Comparison of ENCODE assay signal across 8 mouse cellular contexts in genomic region chr19:6980381-6981093, GRCm38 (mm10). TPM values are rescaled to one million over a fixed set of nuclear protein-coding genes. Genes with fewer than 3 reads are reported as not detected.
A peak's percentile ranks its signal among the peaks of the same experiment; 100 is the strongest.
DNase-seq lines count a peak whose midpoint lies in the region; ATAC-seq and TF ChIP-seq lines count a peak whose summit lies in the region.

Gene Fkbp2 (minus strand): TSS chr19:6980501.

- no peaks in the 10 kb centered on the region for H3K9me3 ChIP-seq in embryonic facial prominence, embryonic 15.5 days (replicated peaks)
- H3K9me3 ChIP-seq in limb, embryonic 14.5 days (ENCODE audit: control insufficient read depth, low read length): no peaks in the 10 kb centered on the region
- no peaks in the 10 kb centered on the region for H3K9me3 ChIP-seq in midbrain, postnatal 0 days (ENCODE audit: low read length)

- H3K36me3 ChIP-seq in embryonic facial prominence, embryonic 15.5 days: peaks cover 38% of the 10 kb centered on the region
- peaks cover 45% of the 10 kb centered on the region for H3K36me3 ChIP-seq in limb, embryonic 14.5 days (ENCODE audit: control insufficient read depth, insufficient read depth, low read length)
- peaks cover 27% of the 10 kb centered on the region for H3K36me3 ChIP-seq in midbrain, postnatal 0 days (ENCODE audit: insufficient read depth, low read length)

- H3K27me3 ChIP-seq in embryonic facial prominence, embryonic 15.5 days: no peaks in the 10 kb centered on the region
- H3K27me3 ChIP-seq in limb, embryonic 14.5 days (ENCODE audit: control insufficient read depth, insufficient read depth, low read length): no peaks in the 10 kb centered on the region
- H3K27me3 ChIP-seq in midbrain, postnatal 0 days (ENCODE audit: insufficient read depth, low read length): no peaks in the 10 kb centered on the region

- peak; percentile 99 for DNase-seq in 416B (ENCODE audit: low read depth)
- DNase-seq in heart, adult 8-10 months (ENCODE audit: low spot score): peak; percentile 98
- peak; percentile 99 for DNase-seq in kidney, adult 9 months
- DNase-seq in limb, embryonic 14.5 days (ENCODE audit: low spot score): peak; percentile 99
- peak; percentile 99 for DNase-seq in midbrain, postnatal 0 days (ENCODE audit: low spot score)
- DNase-seq in spleen, postnatal 36 days (ENCODE audit: low spot score in 2 of 2): peak; percentile 98 to 99

- H3K4me1 ChIP-seq in bone marrow, adult 2 months (ENCODE audit: control insufficient read depth, insufficient read depth, low read length): peaks cover 3% of the 10 kb centered on the region; the same call in 1 of the 2 replicates
- H3K4me1 ChIP-seq in embryonic facial prominence, embryonic 15.5 days: peaks cover 50% of the 10 kb centered on the region
- H3K4me1 ChIP-seq in limb, embryonic 14.5 days (ENCODE audit: control insufficient read depth, insufficient read depth, low read length): peaks cover 21% of the 10 kb centered on the region
- H3K4me1 ChIP-seq in midbrain, postnatal 0 days (ENCODE audit: insufficient read depth, low read length): peaks cover 19% of the 10 kb centered on the region; the same call in 1 of the 2 replicates

- H3K4me3 ChIP-seq in bone marrow, adult 2 months (replicated peaks; ENCODE audit: control insufficient read depth, low read depth, low read length): peak within 1 kb of the TSS; percentile 86
- peak within 1 kb of the TSS; percentile 71 for H3K4me3 ChIP-seq in embryonic facial prominence, embryonic 15.5 days (replicated peaks)
- peak within 1 kb of the TSS; percentile 69 for H3K4me3 ChIP-seq in limb, embryonic 14.5 days (replicated peaks; ENCODE audit: low read length)
- H3K4me3 ChIP-seq in midbrain, postnatal 0 days (ENCODE audit: low read depth, low read length): peak within 1 kb of the TSS; percentile 65

- TF ChIP-seq CTCF in bone marrow, adult 2 months (IDR thresholded peaks at IDR 0.05; ENCODE audit: control insufficient read depth, insufficient read depth, low read length): no peak
- no peak for TF ChIP-seq CTCF in midbrain, postnatal 0 days (IDR thresholded peaks at IDR 0.05)

- peak; percentile 86 for TF ChIP-seq POLR2A in bone marrow, adult 2 months (IDR thresholded peaks at IDR 0.05; ENCODE audit: borderline replicate concordance, control insufficient read depth, low read depth, low read length)
- peak; percentile 13; the same call in 1 of the 2 replicates for TF ChIP-seq POLR2A in limb, embryonic 14.5 days (IDR thresholded peaks at IDR 0.05; ENCODE audit: borderline replicate concordance, extremely low read depth, insufficient read depth, insufficient read length)

- peak within 1 kb of the TSS; percentile 80 for H3K27ac ChIP-seq in bone marrow, adult 2 months (ENCODE audit: control insufficient read depth, insufficient read depth, low read depth, low read length, poor library complexity)
- peak within 1 kb of the TSS; percentile 96 for H3K27ac ChIP-seq in embryonic facial prominence, embryonic 15.5 days (replicated peaks)
- peak within 1 kb of the TSS; percentile 91 for H3K27ac ChIP-seq in limb, embryonic 14.5 days (replicated peaks; ENCODE audit: low read depth, low read length)
- peak within 1 kb of the TSS; percentile 95 for H3K27ac ChIP-seq in midbrain, postnatal 0 days (ENCODE audit: low read depth, low read length)

- peak within 1 kb of the TSS; percentile 76 for H3K9ac ChIP-seq in embryonic facial prominence, embryonic 15.5 days
- peak within 1 kb of the TSS; percentile 79 for H3K9ac ChIP-seq in limb, embryonic 14.5 days (ENCODE audit: low read depth, low read length, severe bottlenecking)
- peak within 1 kb of the TSS; percentile 74 for H3K9ac ChIP-seq in midbrain, postnatal 0 days (replicated peaks; ENCODE audit: low read length, poor library complexity, severe bottlenecking)

- peak; percentile 90 for ATAC-seq in embryonic facial prominence, embryonic 15.5 days (ENCODE audit: insufficient number of reproducible peaks, low FRiP score, low TSS enrichment, low read depth)
- peak; percentile 89 for ATAC-seq in limb, embryonic 14.5 days (ENCODE audit: low FRiP score, low read depth)
- ATAC-seq in midbrain, postnatal 0 days (ENCODE audit: low FRiP score): peak; percentile 89

- H3K4me2 ChIP-seq in embryonic facial prominence, embryonic 15.5 days (replicated peaks): peak within 1 kb of the TSS; percentile 87
- peak within 1 kb of the TSS; percentile 68 for H3K4me2 ChIP-seq in limb, embryonic 14.5 days (replicated peaks; ENCODE audit: low read depth, low read length, severe bottlenecking)
- H3K4me2 ChIP-seq in midbrain, postnatal 0 days (ENCODE audit: low read depth, low read length, poor library complexity, severe bottlenecking): peak within 1 kb of the TSS; percentile 84

- WGBS in bone marrow, adult 2 months: under 1% methylated on average over 38 of the region's 38 CpGs
- WGBS in embryonic facial prominence, embryonic 15.5 days: under 1% methylated on average over 38 of the region's 38 CpGs
- 2% methylated on average over 38 of the region's 38 CpGs for WGBS in limb, embryonic 14.5 days
- WGBS in midbrain, postnatal 0 days: 2% methylated on average over 33 of the region's 38 CpGs

RNA-seq across cellular contexts. Expression of gene Fkbp2, which starts in this region (rescaled TPM):
- 40.9 and 42.3 TPM in 2 replicates for polyA plus RNA-seq in bone marrow, adult 2 months (2011; ENCODE audit: insufficient read depth, insufficient read length, low replicate concordance, missing spikeins)
- 112 and 119 TPM in 2 replicates for polyA plus RNA-seq in embryonic facial prominence, embryonic 15.5 days (2015; fragmentation: Nextera tagmentation; extraction: Ambion mirVana)
- 10 to 100 TPM; 17.2 to 23.1 (median 20.9) TPM for total RNA-seq in heart, adult 8-10 months (2022)
- 39.9 and 73.3 TPM in 2 replicates for polyA plus RNA-seq in limb, embryonic 14.5 days (2012; rRNA removed)
- 71.5 and 80.5 TPM in 2 replicates for polyA plus RNA-seq in limb, embryonic 14.5 days (2014; fragmentation: Nextera tagmentation; extraction: Ambion mirVana)
- total RNA-seq in midbrain, postnatal 0 days (2014; rRNA removed): 24.9 and 29.3 TPM in 2 replicates
- 149 and 155 TPM in 2 replicates for polyA plus RNA-seq in midbrain, postnatal 0 days (2015; fragmentation: Nextera tagmentation; extraction: Ambion mirVana)

Comparison
In these comparisons a context has a peak if more than half of its experiments do, and no peak if none do; other contexts are left out.
1. Peak in every context shown above with its lines: DNase-seq, ATAC-seq, H3K4me3 ChIP-seq and H3K27ac ChIP-seq.